Mouse (Mus musculus) heart, adult 2 months (tissue): ENCODE results near the gene Mindy4. TPM values are rescaled to one million over a fixed set of nuclear protein-coding genes. Genes with fewer than 3 reads are reported as not detected.
"Not testable (repeated sequence)": the region's sequence is repeated elsewhere in the genome, so short reads cannot be mapped to it uniquely, and the experiment has no call there.

Experiments used
- DNase-seq, 2 experiments: peaks; one replicate each; pipeline ENCODE4 v3.0.0; 2021
- H3K27ac ChIP-seq: fragments of 200-600 bp; 2 replicates; pipeline ENCODE4 v1.8.1; 2022
- H3K27me3 ChIP-seq: fragments of 200-500 bp; 2 replicates; pipeline ENCODE4 v1.6.1; 2012; ENCODE audit warnings: mild to moderate bottlenecking, low read length, inconsistent platforms, mixed read lengths; ENCODE audit not compliant: control insufficient read depth, insufficient read depth
- H3K36me3 ChIP-seq: fragments of 200-500 bp; 2 replicates; pipeline ENCODE4 v1.6.1; 2012; ENCODE audit warnings: low read length, inconsistent platforms; ENCODE audit not compliant: control insufficient read depth, insufficient read depth
- H3K4me1 ChIP-seq: fragments of 200-500 bp; 2 replicates; pipeline ENCODE4 v1.6.1; 2011; ENCODE audit warnings: low read length; ENCODE audit not compliant: control insufficient read depth, insufficient read depth
- H3K4me3 ChIP-seq: fragments of 200-600 bp; 2 replicates; pipeline ENCODE4 v1.8.1; 2022
- H3K79me2 ChIP-seq: fragments of 200-500 bp; replicated peaks from 2 replicates; pipeline ENCODE4 v1.6.1; 2012; ENCODE audit warnings: mild to moderate bottlenecking, inconsistent platforms, low read length, moderate library complexity, mixed read lengths; ENCODE audit not compliant: control insufficient read depth, insufficient read depth
- H3K9ac ChIP-seq: fragments of 200-500 bp; 2 replicates; pipeline ENCODE4 v1.6.1; 2012; ENCODE audit warnings: low read depth, mild to moderate bottlenecking, control low read depth, inconsistent platforms, low read length, mixed read lengths
- CTCF ChIP-seq: fragments of 200-600 bp; IDR thresholded peaks from 2 replicates; pipeline ENCODE4 v1.8.1; 2022; ENCODE audit warnings: antibody characterized with exemption, mild to moderate bottlenecking, moderate library complexity
- EP300 ChIP-seq: fragments of 200-500 bp; IDR thresholded peaks from 2 replicates; pipeline ENCODE4 v1.6.1; 2011; ENCODE audit warnings: low read depth, low read length, control low read depth; ENCODE audit not compliant: insufficient read depth
- POLR2A ChIP-seq: fragments of 200-500 bp; IDR thresholded peaks from 2 replicates; pipeline ENCODE4 v1.6.1; 2011; ENCODE audit warnings: mild to moderate bottlenecking, low read depth, low read length, control low read depth; ENCODE audit not compliant: insufficient read depth
- WGBS: fragments of 180-500 bp; shearing (Covaris S2); methylation state at CpG from one replicate; pipeline ENCODE4 v1.1.7; 2018; 5-methylcytosine and 5-hydroxymethylcytosine counted together
- intact Hi-C: fragments of 180-260 bp; cut with DNase I; formaldehyde crosslinking; loops from one replicate; pipeline ENCODE4 v1.15.1; 2025
- polyA plus RNA-seq: library from polyadenylated mRNA; depleted of rRNA; stranded (reverse); fragments of >200 nt; gene quantifications from 2 replicates; pipeline ENCODE4 v1.2.3, GENCODE M21; 2012
- total RNA-seq, 2 experiments: library from RNA; stranded (reverse); gene quantifications; 2 replicates each; pipeline ENCODE4 v1.2.3; 2021

The Mindy4 gene
- total and polyA plus RNA-seq, 3 experiments = 4.3 to 5.2 (median 5.0) TPM

DNA sequence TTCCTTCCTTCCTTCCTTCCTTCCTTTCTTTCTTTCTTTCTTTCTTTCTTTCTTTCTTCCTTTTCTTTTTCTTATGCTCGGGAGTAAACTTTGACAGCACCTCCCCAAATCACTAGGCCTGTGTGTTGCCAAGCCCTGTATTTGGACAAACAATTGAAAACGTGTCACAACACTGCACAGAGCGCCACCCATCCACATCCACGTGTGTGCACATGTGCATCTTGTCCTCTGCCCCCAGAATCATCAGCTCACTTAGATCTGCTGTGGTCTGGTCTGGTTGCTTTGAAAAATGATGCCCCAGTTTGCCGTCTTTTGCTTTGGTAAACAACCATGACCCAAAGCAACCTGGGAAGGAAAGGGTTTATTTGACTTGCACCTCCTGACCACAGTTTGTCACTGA is 27.3 kb upstream of the Mindy4 start:
- Histone ChIP-seq H3K79me2 (no peaks in the 10 kb centered on the region), H3K4me1 (peaks cover 8% of the 10 kb centered on the region), H3K27ac (no peak overlapping the region), H3K27me3 (no peaks in the 10 kb centered on the region), H3K4me3 (no peak overlapping the region), H3K9ac (no peak overlapping the region), H3K36me3 (no peaks in the 10 kb centered on the region)
- WGBS = 46% methylated on average over 5 of the region's 5 CpGs
- TF ChIP-seq POLR2A = no peak
- no peak for TF ChIP-seq CTCF
- TF ChIP-seq EP300 = no peak
- DNase-seq = no peak
- intact Hi-C loops = no loop called here

DNA sequence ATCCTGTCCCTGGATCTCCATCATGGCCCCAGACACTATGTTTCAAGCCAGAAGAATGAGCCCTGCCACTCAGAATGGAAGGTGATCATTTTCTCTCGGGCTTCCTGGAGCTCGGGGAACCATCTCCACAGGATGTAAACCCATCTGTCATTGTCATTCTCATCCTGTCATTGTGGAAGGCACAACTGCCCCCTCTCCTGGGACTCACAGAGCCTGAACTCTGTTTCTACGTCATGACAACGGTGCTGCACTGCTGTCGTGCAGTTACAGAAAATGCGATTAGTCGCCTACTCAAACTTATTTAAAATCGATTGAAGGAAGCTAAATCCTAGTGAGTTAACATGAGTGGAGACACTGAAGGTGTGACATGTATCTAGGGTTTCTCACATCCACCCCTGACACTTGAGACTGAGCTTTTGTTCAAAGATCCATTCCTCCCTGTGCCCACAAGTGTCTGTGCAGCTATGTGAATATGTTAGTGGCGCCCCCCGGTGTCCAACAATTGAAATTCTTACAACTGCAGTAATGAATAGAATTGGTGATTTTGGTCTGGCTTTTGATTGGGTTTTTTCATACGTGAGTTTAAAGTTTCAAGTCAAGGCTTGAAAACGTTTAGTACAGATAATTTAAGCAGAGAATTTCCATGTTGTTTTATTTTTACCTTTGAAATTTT is 26.0 kb upstream of the Mindy4 start:
- Histone ChIP-seq H3K27ac (no peak overlapping the region), H3K4me1 (peaks cover 8% of the 10 kb centered on the region), H3K79me2 (no peaks in the 10 kb centered on the region), H3K27me3 (no peaks in the 10 kb centered on the region), H3K36me3 (no peaks in the 10 kb centered on the region), H3K9ac (no peak overlapping the region), H3K4me3 (no peak overlapping the region)
- no peak for DNase-seq
- WGBS = 38% methylated on average over 12 of the region's 12 CpGs
- TF ChIP-seq CTCF = peak; percentile 66
- TF ChIP-seq POLR2A = no peak
- TF ChIP-seq EP300 = no peak
- intact Hi-C loops = no loop called here

DNA sequence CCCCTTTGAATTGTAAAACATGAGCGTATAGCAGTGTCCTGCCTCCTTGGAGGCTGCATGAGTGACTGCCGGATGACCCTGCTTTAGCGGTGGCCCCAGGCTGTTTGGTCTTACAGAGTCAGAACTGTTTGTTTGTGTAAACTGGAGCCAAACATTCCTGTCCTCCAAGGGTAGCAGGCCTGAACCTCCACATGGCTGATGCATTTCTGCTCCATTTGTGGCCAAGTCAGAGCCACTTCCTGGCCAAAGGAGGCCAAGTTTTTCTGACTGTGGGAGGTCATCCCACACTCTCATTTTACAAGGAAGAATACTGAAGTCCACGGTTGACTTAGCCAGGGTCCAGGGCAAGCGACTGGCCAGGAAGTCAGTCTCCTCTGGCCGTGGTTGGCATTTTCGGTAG is 23.6 kb upstream of the Mindy4 start:
- no peaks in the 10 kb centered on the region for H3K79me2 ChIP-seq
- no peaks in the 10 kb centered on the region for H3K27me3 ChIP-seq
- 70% methylated on average over 7 of the region's 7 CpGs for WGBS
- peaks cover 8% of the 10 kb centered on the region for H3K4me1 ChIP-seq
- H3K4me3 ChIP-seq = no peak overlapping the region
- H3K27ac ChIP-seq = no peak overlapping the region; the same call in 1 of the 2 replicates
- DNase-seq = peak in 1 of 2 experiments; percentile 58
- H3K9ac ChIP-seq = no peak overlapping the region
- TF ChIP-seq POLR2A = no peak
- no peak for TF ChIP-seq EP300
- no peak for TF ChIP-seq CTCF
- intact Hi-C loops = no loop called here
- no peaks in the 10 kb centered on the region for H3K36me3 ChIP-seq

DNA sequence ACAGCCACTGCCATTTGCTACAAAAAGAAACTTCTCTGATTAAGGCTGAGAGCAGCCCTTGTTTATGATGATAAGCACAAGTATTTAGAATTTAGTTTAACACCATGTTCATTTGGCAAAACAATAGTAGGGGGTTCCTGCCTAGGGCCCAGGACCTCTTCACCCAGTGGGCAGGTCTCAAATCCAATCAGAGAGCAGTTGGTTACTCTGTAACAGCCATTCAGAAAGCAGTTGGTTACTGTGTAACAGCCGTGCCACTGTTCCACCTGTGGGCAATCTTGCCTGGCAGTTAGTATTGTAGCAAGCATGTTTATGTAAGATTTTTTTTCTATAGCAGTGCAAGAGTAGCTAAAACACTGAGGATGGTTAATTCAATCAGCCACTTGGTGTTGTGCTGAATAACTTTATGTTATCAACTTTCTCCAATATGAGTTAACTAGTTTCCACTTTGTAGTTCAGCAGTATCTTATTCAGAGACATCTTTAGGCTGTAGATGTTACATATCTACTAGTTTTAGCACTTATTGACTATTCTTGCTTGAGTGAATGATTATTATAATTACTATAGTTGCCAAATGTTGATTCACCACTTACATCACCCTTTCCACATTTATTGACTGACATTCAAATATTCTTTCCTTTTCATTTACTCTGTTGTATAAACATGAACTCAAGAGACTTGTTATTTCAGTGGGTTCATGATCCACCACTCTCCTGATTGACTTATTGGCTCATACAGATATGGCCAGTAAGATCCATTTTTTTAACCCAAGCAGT is 20.3 kb upstream of the Mindy4 start:
- DNase-seq = no peak
- H3K27me3 ChIP-seq = no peaks in the 10 kb centered on the region
- H3K4me3 ChIP-seq = no peak overlapping the region
- H3K27ac ChIP-seq = no peak overlapping the region
- no peak overlapping the region for H3K9ac ChIP-seq
- 86% methylated on average over 1 of the region's 1 CpGs for WGBS
- H3K36me3 ChIP-seq = no peaks in the 10 kb centered on the region
- H3K79me2 ChIP-seq = no peaks in the 10 kb centered on the region
- intact Hi-C loops = no loop called here
- 0 out of 2 replicates have a peak, but pooled peaks cover 2% of the 10 kb centered on the region for H3K4me1 ChIP-seq
- TF ChIP-seq CTCF (no peak), POLR2A (no peak), EP300 (no peak)

DNA sequence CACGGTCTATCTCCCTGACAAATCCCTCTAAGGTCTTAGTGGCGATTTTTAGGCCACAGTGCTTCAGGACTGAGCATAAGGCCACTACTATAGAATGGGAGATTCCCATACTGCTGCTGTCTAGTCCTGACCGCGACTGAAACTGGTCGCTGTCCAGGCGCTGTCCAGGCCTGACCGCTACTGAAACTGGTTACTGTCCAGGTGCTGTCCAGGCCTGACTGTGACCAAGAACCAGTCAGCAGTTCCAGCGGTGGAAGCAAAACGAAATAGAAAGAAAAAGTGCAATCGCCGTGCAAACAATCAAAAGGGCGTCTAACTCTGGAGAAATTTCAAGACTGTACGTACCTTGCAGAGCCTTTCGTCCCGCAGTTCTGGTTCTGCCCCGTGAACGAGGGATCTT is 15.4 kb upstream of the Mindy4 start:
- H3K9ac ChIP-seq, DNase-seq, H3K79me2 ChIP-seq, intact Hi-C loops, H3K4me3 ChIP-seq, H3K27ac ChIP-seq, H3K27me3 ChIP-seq, H3K36me3 ChIP-seq, H3K4me1 ChIP-seq: not testable (repeated sequence)
- 92% methylated on average over 17 of the region's 17 CpGs for WGBS

DNA sequence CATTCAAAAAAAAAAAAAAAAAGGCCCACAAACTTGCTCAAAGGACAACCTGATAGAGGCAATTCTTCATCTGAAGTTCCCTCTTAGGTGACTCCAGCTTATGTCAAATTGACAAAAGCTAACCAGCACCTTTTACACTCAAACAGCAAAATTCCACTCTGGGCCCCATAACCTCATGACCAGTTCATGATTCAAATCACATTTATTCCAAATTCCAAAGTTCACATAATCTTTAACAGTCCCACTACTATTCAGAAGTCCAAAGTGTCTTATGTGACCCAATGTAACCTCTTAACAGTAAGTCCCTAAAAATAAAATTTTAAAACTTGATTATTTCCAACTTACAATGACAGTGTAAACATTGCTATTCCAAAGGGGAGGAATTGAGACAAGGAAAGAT is 13.8 kb upstream of the Mindy4 start:
- H3K36me3 ChIP-seq = no peaks in the 10 kb centered on the region
- no peak overlapping the region for H3K9ac ChIP-seq
- intact Hi-C loops = no loop called here
- H3K4me3 ChIP-seq = no peak overlapping the region
- no peak for DNase-seq
- no peaks in the 10 kb centered on the region for H3K79me2 ChIP-seq
- H3K27me3 ChIP-seq = no peaks in the 10 kb centered on the region
- TF ChIP-seq EP300 (no peak), CTCF (no peak), POLR2A (no peak)
- no peak overlapping the region for H3K27ac ChIP-seq
- no peaks in the 10 kb centered on the region for H3K4me1 ChIP-seq
